Mouse (Mus musculus) liver, embryonic 13.5 days (tissue): ENCODE data around the gene Clrn3. TPM values are rescaled to one million over a fixed set of nuclear protein-coding genes. Genes with fewer than 3 reads are reported as not detected.

ENCODE experiments used
- ATAC-seq: fragments of 200-750 bp; cut with Nextera tagmentation; 2 replicates; pipeline ENCODE4 v1.8.0; 2017; ENCODE audit warnings: low read depth, mild to moderate bottlenecking, moderate number of reproducible peaks, moderate library complexity
- DNase-seq: peaks from one replicate; pipeline ENCODE4 v3.0.0; 2022
- H3K27ac ChIP-seq: fragments of 300-500 bp; sonication (generic); 2 replicates; pipeline ENCODE4 v1.5.1; 2015; ENCODE audit warnings: moderate library complexity, mild to moderate bottlenecking, inconsistent platforms
- H3K27me3 ChIP-seq: fragments of 300-500 bp; sonication (generic); 2 replicates; pipeline ENCODE4 v1.6.1; 2015; ENCODE audit warnings: mild to moderate bottlenecking, inconsistent platforms
- H3K36me3 ChIP-seq: fragments of 300-500 bp; sonication (generic); 2 replicates; pipeline ENCODE4 v1.6.1; 2015; ENCODE audit warnings: mild to moderate bottlenecking, inconsistent platforms
- H3K4me1 ChIP-seq: fragments of 300-500 bp; sonication (generic); replicated peaks from 2 replicates; pipeline ENCODE4 v1.6.1; 2015; ENCODE audit warnings: inconsistent platforms
- H3K4me2 ChIP-seq: fragments of 300-500 bp; sonication (generic); 2 replicates; pipeline ENCODE4 v1.6.1; 2015; ENCODE audit warnings: inconsistent platforms, mild to moderate bottlenecking, moderate library complexity
- H3K4me3 ChIP-seq: fragments of 300-500 bp; sonication (generic); replicated peaks from 2 replicates; pipeline ENCODE4 v1.5.1; 2015; ENCODE audit warnings: mild to moderate bottlenecking, inconsistent platforms
- H3K9ac ChIP-seq: fragments of 300-500 bp; sonication (generic); 2 replicates; pipeline ENCODE4 v1.6.1; 2015; ENCODE audit warnings: mild to moderate bottlenecking, inconsistent platforms
- H3K9me3 ChIP-seq: fragments of 300-500 bp; sonication (generic); replicated peaks from 2 replicates; pipeline ENCODE4 v1.6.1; 2016; ENCODE audit warnings: inconsistent platforms
- WGBS: fragments of 180-500 bp; shearing (Covaris S2); methylation state at CpG from one replicate; pipeline ENCODE4 v1.1.7; 2015; ENCODE audit not compliant: insufficient replicate concordance; 5-methylcytosine and 5-hydroxymethylcytosine counted together
- microRNA counts: library from miRNA; unstranded; fragments of <30 nt; microRNA quantifications from one replicate; lab custom pipeline; 2016
- microRNA-seq: library from miRNA; unstranded; fragments of <30 nt; microRNA quantifications from one replicate; pipeline ENCODE4, GENCODE M21; 2016
- polyA plus RNA-seq: library from polyadenylated mRNA; unstranded; fragments of >200 nt; fragmentation: Nextera tagmentation; extraction: Ambion mirVana; gene quantifications from 2 replicates; pipeline ENCODE4 v1.2.1, GENCODE M21; 2015

Clrn3 gene
- polyA plus RNA-seq, 1 experiment from 2014 or later, result not detected

DNA sequence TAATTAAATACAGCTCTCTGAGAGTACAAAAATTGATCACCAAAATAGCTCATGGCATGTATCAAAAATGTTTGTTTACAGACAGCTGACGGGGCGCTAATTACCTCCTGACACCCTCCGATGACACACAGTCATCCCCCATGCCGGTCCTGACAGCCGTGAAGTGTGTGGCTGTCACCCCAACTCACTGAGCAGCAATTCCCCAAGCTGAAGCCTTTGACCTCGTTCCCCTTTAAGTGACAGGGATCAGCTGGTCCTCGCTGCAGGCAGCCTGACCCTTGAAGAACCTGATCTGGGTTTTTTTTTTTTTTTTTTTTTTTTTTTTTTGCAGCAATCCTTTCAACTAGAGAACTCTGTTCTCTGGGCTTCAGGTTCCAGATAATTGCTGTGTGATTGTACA is 59.8 kb downstream of the Clrn3 start:
- Histone ChIP-seq H3K9ac (no peak overlapping the region), H3K27ac (no peak overlapping the region), H3K4me1 (no peaks in the 10 kb centered on the region), H3K4me2 (no peak overlapping the region), H3K4me3 (no peak overlapping the region), H3K27me3 (0 out of 2 replicates have a peak, but pooled peaks cover 2% of the 10 kb centered on the region), H3K9me3 (no peaks in the 10 kb centered on the region), H3K36me3 (no peaks in the 10 kb centered on the region)
- no peak for DNase-seq
- 50% methylated on average over 7 of the region's 7 CpGs for WGBS
- ATAC-seq, result no peak

DNA sequence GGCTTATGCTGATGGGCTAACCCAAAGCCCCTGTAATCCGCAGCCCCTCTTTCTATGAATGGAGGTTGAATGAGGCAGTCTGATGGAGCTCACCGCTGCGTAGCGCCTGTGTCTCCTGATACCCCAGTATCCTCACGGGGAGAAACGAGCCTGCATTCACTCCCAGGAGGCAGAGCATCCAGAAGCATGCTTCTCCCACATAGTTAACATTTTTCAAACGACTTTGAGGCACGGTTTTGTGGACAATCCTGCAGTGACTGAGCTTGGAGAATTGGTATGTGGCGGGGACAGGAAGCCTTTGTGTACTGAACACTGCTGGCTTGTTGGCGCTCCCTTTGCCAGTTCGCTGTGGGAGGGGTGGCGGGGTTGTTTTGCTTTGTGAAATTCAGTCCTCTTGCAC is 63.2 kb downstream of the Clrn3 start:
- H3K4me2 ChIP-seq, result no peak overlapping the region
- WGBS, result 26% methylated on average over 12 of the region's 12 CpGs
- H3K27ac ChIP-seq, result no peak overlapping the region
- DNase-seq, result no peak
- no peaks in the 10 kb centered on the region for H3K9me3 ChIP-seq
- no peak overlapping the region for H3K9ac ChIP-seq
- 0 out of 2 replicates have a peak, but pooled peaks cover 2% of the 10 kb centered on the region for H3K27me3 ChIP-seq
- no peak for ATAC-seq
- H3K36me3 ChIP-seq, result no peaks in the 10 kb centered on the region
- H3K4me3 ChIP-seq, result no peak overlapping the region
- H3K4me1 ChIP-seq, result no peaks in the 10 kb centered on the region

DNA sequence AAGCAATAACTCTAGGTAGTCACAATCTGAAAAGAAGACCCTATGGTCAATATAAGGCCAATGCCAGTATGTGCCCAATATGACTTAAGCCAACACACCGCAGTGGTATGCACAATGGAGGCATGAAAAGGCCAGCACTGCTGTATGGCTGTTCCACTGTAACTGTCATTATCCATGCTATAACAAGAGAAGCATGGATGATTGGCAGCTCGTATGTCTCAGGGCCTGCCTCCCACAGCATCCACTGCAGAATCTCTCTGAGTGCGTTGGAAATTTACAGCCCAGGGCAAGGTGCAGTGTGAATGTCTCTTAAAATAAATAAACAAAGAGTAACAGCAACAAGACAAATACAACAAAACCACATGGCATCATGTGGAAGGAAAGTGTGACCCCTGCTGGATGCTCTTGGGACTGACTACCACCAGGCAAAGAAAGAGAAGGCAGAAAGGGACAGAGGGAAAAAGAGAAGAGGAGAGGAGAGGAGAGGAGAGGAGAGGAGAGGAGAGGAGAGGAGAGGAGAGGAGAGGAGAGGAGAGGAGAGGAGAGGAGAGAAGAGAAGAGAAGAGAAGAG is 63.7 kb downstream of the Clrn3 start:
- Histone ChIP-seq H3K4me1 (no peaks in the 10 kb centered on the region), H3K9me3 (no peaks in the 10 kb centered on the region), H3K9ac (no peak overlapping the region), H3K27ac (no peak overlapping the region), H3K27me3 (0 out of 2 replicates have a peak, but pooled peaks cover 2% of the 10 kb centered on the region), H3K4me3 (no peak overlapping the region), H3K36me3 (no peaks in the 10 kb centered on the region), H3K4me2 (no peak overlapping the region)
- ATAC-seq (no peak), DNase-seq (no peak)
- WGBS, result 29% methylated on average over 3 of the region's 3 CpGs

MicroRNAs within 50 kb of the gene (microRNA counts, 519-probe panel; counts per million panel counts)
- microRNA mmu-miR-1962 (lab: Ali Mortazavi, UCI), result 114 counts per million

Small RNA genes lying within 50 kb of the gene (microRNA-seq; reads per million reads assigned to microRNA genes)
- gene Mir1962, result not detected

Other genes starting within 250 kb of the Clrn3 start
- not detected in 2 replicates for gene Foxi2, start 118.3 kb downstream of the Clrn3 start, polyA plus RNA-seq
- 2.5 and 2.8 TPM in 2 replicates for gene Ptpre, start 8.8 kb upstream of the Clrn3 start, polyA plus RNA-seq
- 82.1 and 98.7 TPM in 2 replicates for gene Mki67, start 187.7 kb upstream of the Clrn3 start, polyA plus RNA-seq